Mouse (Mus musculus) heart, postnatal 0 days (tissue): ENCODE data around the gene Pigb.
A peak's percentile ranks its signal among the peaks of the same experiment; 100 is the strongest.

Source experiments
- CTCF ChIP-seq: IDR thresholded peaks from 2 replicates; pipeline ENCODE4 v1.5.1; 2016; ENCODE audit warnings: antibody characterized with exemption, control low read depth, low read depth
- EP300 ChIP-seq: IDR thresholded peaks from 2 replicates; pipeline ENCODE4 v1.6.1; 2016; ENCODE audit warnings: antibody characterized with exemption, low read depth

GRCm38 (mm10) chr9:72985250-72986220 is 54.6 kb downstream of the Pigb start, which contains the start of the genes Ccpg1os and Ccpg1:
- no peak for TF ChIP-seq EP300
- 0 out of 2 replicates have a peak, but pooled peaks have one; percentile 10 for TF ChIP-seq CTCF
